In the genomic region with DNA sequence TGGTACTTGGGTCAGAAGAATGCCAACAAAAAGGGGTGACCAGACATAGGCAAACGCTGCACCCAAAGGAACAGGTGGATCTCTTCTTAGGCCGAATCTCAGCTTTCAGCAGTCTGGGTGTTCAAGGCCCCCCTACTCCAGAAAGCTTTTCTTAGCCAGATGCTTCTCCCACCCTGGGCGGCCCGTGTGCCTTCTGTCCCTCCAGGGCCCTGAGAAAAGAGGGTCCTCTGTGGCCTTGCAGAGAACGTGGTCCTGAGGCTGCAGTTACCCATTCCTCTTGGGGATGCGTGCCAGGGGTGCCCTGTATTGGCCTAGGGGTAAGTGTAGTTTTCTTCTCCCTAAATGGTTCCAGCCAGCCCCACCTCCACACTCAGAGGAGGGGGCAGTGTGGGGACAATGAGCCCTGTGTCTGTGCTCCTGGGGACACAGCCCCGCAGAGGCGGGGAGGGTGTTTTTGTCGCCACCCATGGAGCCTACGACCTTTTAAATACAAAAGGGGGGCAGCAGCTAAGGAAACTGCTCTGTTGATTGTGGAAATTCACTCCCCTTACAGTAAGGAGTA, we compare ENCODE assay signal across 10 mouse cellular contexts. TPM values are rescaled to one million over a fixed set of nuclear protein-coding genes. Genes with fewer than 3 reads are reported as not detected.
DNase-seq lines count a peak whose midpoint lies in the region; ATAC-seq lines count a peak whose summit lies in the region.
"Had no signal": no experiment of that assay in that cellular context is flagged by ENCODE, and none has a peak within 500 bp of the region (broad histone marks: within the 10 kb centered on the region; RNA-seq: fewer than 3 reads in every experiment).

No protein-coding gene starts in this region.

- intact Hi-C loops in left cerebral cortex, postnatal 14 days (cut with DNase I): no loop called here

- 0 out of 2 replicates have a peak, but pooled peaks cover 3% of the 10 kb centered on the region for H3K36me3 ChIP-seq in intestine, embryonic 15.5 days
- no peaks in the 10 kb centered on the region for H3K36me3 ChIP-seq in intestine, embryonic 16.5 days (ENCODE audit: control insufficient read depth, insufficient read depth, low read length)
- H3K36me3 ChIP-seq in embryonic facial prominence, embryonic 12.5 days: peaks cover 51% of the 10 kb centered on the region
- no peaks in the 10 kb centered on the region for H3K36me3 ChIP-seq in hindbrain, embryonic 12.5 days
- no peaks in the 10 kb centered on the region for H3K36me3 ChIP-seq in midbrain, embryonic 14.5 days (ENCODE audit: control insufficient read depth, insufficient read depth, low read length)
- H3K36me3 ChIP-seq in liver, embryonic 12.5 days: no peaks in the 10 kb centered on the region

- no peak for ATAC-seq in intestine, embryonic 15.5 days
- ATAC-seq in intestine, embryonic 16.5 days: no peak
- ATAC-seq in embryonic facial prominence, embryonic 12.5 days (ENCODE audit: insufficient number of reproducible peaks, insufficient read depth, low FRiP score, low TSS enrichment): no peak
- ATAC-seq in hindbrain, embryonic 12.5 days (ENCODE audit: low FRiP score): peak; percentile 66; the same call in 1 of the 2 replicates
- ATAC-seq in midbrain, embryonic 14.5 days (ENCODE audit: low FRiP score, low TSS enrichment): peak; percentile 63
- no peak for ATAC-seq in liver, embryonic 12.5 days
- ATAC-seq: CD4-positive, CD25-positive, alpha-beta regulatory T cell, adult 4 months; inflammation-experienced regulatory T-cells, adult 6 months had no signal

- H3K27me3 ChIP-seq in intestine, embryonic 15.5 days (replicated peaks): no peaks in the 10 kb centered on the region
- H3K27me3 ChIP-seq in intestine, embryonic 16.5 days (replicated peaks; ENCODE audit: control insufficient read depth, insufficient read depth, low read length): no peaks in the 10 kb centered on the region
- no peaks in the 10 kb centered on the region for H3K27me3 ChIP-seq in embryonic facial prominence, embryonic 12.5 days
- H3K27me3 ChIP-seq in hindbrain, embryonic 12.5 days: peaks cover 3% of the 10 kb centered on the region; the same call in 1 of the 2 replicates
- H3K27me3 ChIP-seq in midbrain, embryonic 14.5 days (ENCODE audit: control insufficient read depth, insufficient read depth, low read length): no peaks in the 10 kb centered on the region
- H3K27me3 ChIP-seq in liver, embryonic 12.5 days (replicated peaks): peaks cover 47% of the 10 kb centered on the region

- no peaks in the 10 kb centered on the region for H3K9me3 ChIP-seq in intestine, embryonic 15.5 days
- no peaks in the 10 kb centered on the region for H3K9me3 ChIP-seq in intestine, embryonic 16.5 days (ENCODE audit: control insufficient read depth, low read length)
- H3K9me3 ChIP-seq in embryonic facial prominence, embryonic 12.5 days: no peaks in the 10 kb centered on the region
- no peaks in the 10 kb centered on the region for H3K9me3 ChIP-seq in hindbrain, embryonic 12.5 days (replicated peaks)
- H3K9me3 ChIP-seq in midbrain, embryonic 14.5 days (ENCODE audit: control insufficient read depth, low read length): no peaks in the 10 kb centered on the region
- H3K9me3 ChIP-seq in liver, embryonic 12.5 days (replicated peaks): no peaks in the 10 kb centered on the region

- no peak overlapping the region for H3K4me3 ChIP-seq in intestine, embryonic 15.5 days (replicated peaks)
- no peak overlapping the region for H3K4me3 ChIP-seq in intestine, embryonic 16.5 days (ENCODE audit: low read length)
- no peak overlapping the region for H3K4me3 ChIP-seq in embryonic facial prominence, embryonic 12.5 days
- no peak overlapping the region for H3K4me3 ChIP-seq in hindbrain, embryonic 12.5 days
- H3K4me3 ChIP-seq in midbrain, embryonic 14.5 days (replicated peaks; ENCODE audit: low read depth, low read length): no peak overlapping the region
- H3K4me3 ChIP-seq in liver, embryonic 12.5 days: no peak overlapping the region

- 68% methylated on average over 10 of the region's 10 CpGs for WGBS in intestine, embryonic 15.5 days
- 59% methylated on average over 10 of the region's 10 CpGs for WGBS in intestine, embryonic 16.5 days
- WGBS in embryonic facial prominence, embryonic 12.5 days: 18% methylated on average over 10 of the region's 10 CpGs
- 21% methylated on average over 10 of the region's 10 CpGs for WGBS in hindbrain, embryonic 12.5 days
- 28% methylated on average over 10 of the region's 10 CpGs for WGBS in midbrain, embryonic 14.5 days
- whole genome bisulfite sequencing in liver, embryonic 12.5 days (ENCODE audit: insufficient replicate concordance): 56% methylated on average over 10 of the region's 10 CpGs

- peak; percentile 49 for DNase-seq in midbrain, embryonic 14.5 days
- DNase-seq in frontal cortex, adult 2 months (ENCODE audit: extremely low spot score in 1 of 2, low spot score in 1 of 2): no peak
- DNase-seq in left cerebral cortex, postnatal 14 days (ENCODE audit: low spot score in 2 of 2): no peak

- peaks cover 54% of the 10 kb centered on the region for H3K4me1 ChIP-seq in intestine, embryonic 15.5 days (replicated peaks)
- H3K4me1 ChIP-seq in intestine, embryonic 16.5 days (ENCODE audit: control insufficient read depth, insufficient read depth, low read length): peaks cover 31% of the 10 kb centered on the region
- H3K4me1 ChIP-seq in embryonic facial prominence, embryonic 12.5 days: peaks cover 67% of the 10 kb centered on the region
- H3K4me1 ChIP-seq in hindbrain, embryonic 12.5 days: peaks cover 44% of the 10 kb centered on the region
- peaks cover 12% of the 10 kb centered on the region; the same call in 1 of the 2 replicates for H3K4me1 ChIP-seq in midbrain, embryonic 14.5 days (ENCODE audit: control insufficient read depth, insufficient read depth, low read length)
- peaks cover 7% of the 10 kb centered on the region for H3K4me1 ChIP-seq in liver, embryonic 12.5 days

- H3K27ac ChIP-seq in intestine, embryonic 15.5 days: 0 out of 2 replicates have a peak overlapping the region, but pooled peaks have one; percentile 19
- no peak overlapping the region for H3K27ac ChIP-seq in intestine, embryonic 16.5 days (ENCODE audit: low read length)
- peak overlapping the region; percentile 93 for H3K27ac ChIP-seq in embryonic facial prominence, embryonic 12.5 days
- peak overlapping the region; percentile 70 for H3K27ac ChIP-seq in hindbrain, embryonic 12.5 days
- H3K27ac ChIP-seq in midbrain, embryonic 14.5 days (replicated peaks; ENCODE audit: low read depth, low read length): peak overlapping the region; percentile 63
- no peak overlapping the region for H3K27ac ChIP-seq in liver, embryonic 12.5 days

- H3K9ac ChIP-seq in intestine, embryonic 15.5 days: no peak overlapping the region
- H3K9ac ChIP-seq in intestine, embryonic 16.5 days (ENCODE audit: low read depth, low read length): no peak overlapping the region
- H3K9ac ChIP-seq in embryonic facial prominence, embryonic 12.5 days: peak overlapping the region; percentile 24; the same call in 1 of the 2 replicates
- 0 out of 2 replicates have a peak overlapping the region, but pooled peaks have one; percentile 23 for H3K9ac ChIP-seq in hindbrain, embryonic 12.5 days
- H3K9ac ChIP-seq in midbrain, embryonic 14.5 days (replicated peaks; ENCODE audit: low read length): 0 out of 2 replicates have a peak overlapping the region, but pooled peaks have one; percentile 12
- no peak overlapping the region for H3K9ac ChIP-seq in liver, embryonic 12.5 days

- H3K4me2 ChIP-seq in intestine, embryonic 15.5 days (replicated peaks): no peak overlapping the region
- H3K4me2 ChIP-seq in intestine, embryonic 16.5 days (ENCODE audit: low read depth, low read length): no peak overlapping the region
- H3K4me2 ChIP-seq in embryonic facial prominence, embryonic 12.5 days (replicated peaks): peak overlapping the region; percentile 26; the same call in 1 of the 2 replicates
- no peak overlapping the region; the same call in 1 of the 2 replicates for H3K4me2 ChIP-seq in hindbrain, embryonic 12.5 days (replicated peaks)
- no peak overlapping the region for H3K4me2 ChIP-seq in midbrain, embryonic 14.5 days (ENCODE audit: low read length)
- H3K4me2 ChIP-seq in liver, embryonic 12.5 days: no peak overlapping the region

RNA-seq across cellular contexts. Expression of gene Pdlim4, which starts 10.7 kb away (rescaled TPM):
- polyA plus RNA-seq in intestine, embryonic 15.5 days (2015; fragmentation: Nextera tagmentation; extraction: Ambion mirVana): 35.9 and 42.1 TPM in 2 replicates
- polyA plus RNA-seq in intestine, embryonic 16.5 days (2015; fragmentation: Nextera tagmentation; extraction: Ambion mirVana): 35.7 and 37.8 TPM in 2 replicates
- polyA plus RNA-seq in embryonic facial prominence, embryonic 12.5 days (2016; fragmentation: Nextera tagmentation; extraction: Ambion mirVana): 144 and 146 TPM in 2 replicates
- polyA plus RNA-seq in hindbrain, embryonic 12.5 days (2016; fragmentation: Nextera tagmentation; extraction: Ambion mirVana): 48.6 and 53.6 TPM in 2 replicates
- polyA plus RNA-seq in midbrain, embryonic 14.5 days (2014; fragmentation: Nextera tagmentation; extraction: Ambion mirVana): 21.4 and 25.0 TPM in 2 replicates
- polyA plus RNA-seq in liver, embryonic 12.5 days (2016; fragmentation: Nextera tagmentation; extraction: Ambion mirVana): 4.4 and 4.9 TPM in 2 replicates
- polyA plus RNA-seq in frontal cortex, adult 2 months (2012; rRNA removed): 22.6 and 24.7 TPM in 2 replicates
- total RNA-seq in left cerebral cortex, postnatal 14 days (2021): 10 to 100 TPM; 10.9 to 12.0 TPM

RNA-seq across cellular contexts. Expression of gene Slc22a4, which starts 30.2 kb away (rescaled TPM):
- polyA plus RNA-seq in intestine, embryonic 15.5 days (2015; fragmentation: Nextera tagmentation; extraction: Ambion mirVana): 0.72 and 1.4 TPM in 2 replicates
- polyA plus RNA-seq in intestine, embryonic 16.5 days (2015; fragmentation: Nextera tagmentation; extraction: Ambion mirVana): 0.87 and 1.4 TPM in 2 replicates
- polyA plus RNA-seq in embryonic facial prominence, embryonic 12.5 days (2016; fragmentation: Nextera tagmentation; extraction: Ambion mirVana): 2.0 and 2.9 TPM in 2 replicates
- 1.3 and 1.4 TPM in 2 replicates for polyA plus RNA-seq in hindbrain, embryonic 12.5 days (2016; fragmentation: Nextera tagmentation; extraction: Ambion mirVana)
- polyA plus RNA-seq in midbrain, embryonic 14.5 days (2014; fragmentation: Nextera tagmentation; extraction: Ambion mirVana): 2.5 TPM in 2 replicates
- 39.5 and 42.0 TPM in 2 replicates for polyA plus RNA-seq in liver, embryonic 12.5 days (2016; fragmentation: Nextera tagmentation; extraction: Ambion mirVana)
- 6.6 and 8.9 TPM in 2 replicates for polyA plus RNA-seq in frontal cortex, adult 2 months (2012; rRNA removed)
- total RNA-seq in left cerebral cortex, postnatal 14 days (2021): 1 to 10 TPM; 4.0 to 4.5 TPM
- polyA plus RNA-seq: CD4-positive, CD25-positive, alpha-beta regulatory T cell, adult 4 months had no signal

RNA-seq across cellular contexts. Expression of gene P4ha2, which starts 41.8 kb away (rescaled TPM):
- 41.8 and 44.8 TPM in 2 replicates for polyA plus RNA-seq in intestine, embryonic 15.5 days (2015; fragmentation: Nextera tagmentation; extraction: Ambion mirVana)
- 43.7 and 46.2 TPM in 2 replicates for polyA plus RNA-seq in intestine, embryonic 16.5 days (2015; fragmentation: Nextera tagmentation; extraction: Ambion mirVana)
- polyA plus RNA-seq in embryonic facial prominence, embryonic 12.5 days (2016; fragmentation: Nextera tagmentation; extraction: Ambion mirVana): 56.8 and 59.7 TPM in 2 replicates
- polyA plus RNA-seq in hindbrain, embryonic 12.5 days (2016; fragmentation: Nextera tagmentation; extraction: Ambion mirVana): 27.0 and 29.3 TPM in 2 replicates
- 6.5 and 10.5 TPM in 2 replicates for polyA plus RNA-seq in midbrain, embryonic 14.5 days (2014; fragmentation: Nextera tagmentation; extraction: Ambion mirVana)
- polyA plus RNA-seq in liver, embryonic 12.5 days (2016; fragmentation: Nextera tagmentation; extraction: Ambion mirVana): 9.9 and 10.3 TPM in 2 replicates
- 20.5 and 27.1 TPM in 2 replicates for polyA plus RNA-seq in frontal cortex, adult 2 months (2012; rRNA removed)
- total RNA-seq in left cerebral cortex, postnatal 14 days (2021): 10 to 100 TPM; 16.6 to 18.3 TPM
- polyA plus RNA-seq: CD4-positive, CD25-positive, alpha-beta regulatory T cell, adult 4 months; inflammation-experienced regulatory T-cells, adult 6 months had no signal

Comparison
In these comparisons a context has a peak if more than half of its experiments do, and no peak if none do; other contexts are left out.
1. H3K27ac ChIP-seq: peak in intestine, embryonic 15.5 days (single experiment), embryonic facial prominence, embryonic 12.5 days (single experiment), hindbrain, embryonic 12.5 days (single experiment) and midbrain, embryonic 14.5 days (single experiment); none in intestine, embryonic 16.5 days (single experiment) and liver, embryonic 12.5 days (single experiment).
2. ATAC-seq: peak in hindbrain, embryonic 12.5 days (single experiment) and midbrain, embryonic 14.5 days (single experiment); none in intestine, embryonic 15.5 days (single experiment), intestine, embryonic 16.5 days (single experiment), embryonic facial prominence, embryonic 12.5 days (single experiment) and liver, embryonic 12.5 days (single experiment).
3. H3K9ac ChIP-seq: peak in embryonic facial prominence, embryonic 12.5 days (single experiment), hindbrain, embryonic 12.5 days (single experiment) and midbrain, embryonic 14.5 days (single experiment); none in intestine, embryonic 15.5 days (single experiment), intestine, embryonic 16.5 days (single experiment) and liver, embryonic 12.5 days (single experiment).